Mouse (Mus musculus): ENCODE measurements at regions not wholly inside any gene's neighbourhood (a gene's known extent, or its start where the extent isn't known, plus 50 kb on each side); places are given as distances from the start of the nearest gene placed in this dataset.
"Not testable (repeated sequence)": the region's sequence is repeated elsewhere in the genome, so short reads cannot be mapped to it uniquely, and the experiment has no call there.

GRCm38 (mm10) chr12:17992572-17992971 lies 301.9 kb downstream of the Hpcal1 start:
- DNase-seq (ENCODE audit: low spot score in 2 of 2): peak in 1 of 2 experiments; percentile 7

- DNase-seq (ENCODE audit: low spot score in 2 of 2): not testable (repeated sequence)
Measured at GRCm38 (mm10) chr12:17993368-17993767, 302.7 kb downstream of the Hpcal1 start.

Data from spleen, postnatal 10 days (tissue).